Mouse (Mus musculus) midbrain, embryonic 16.5 days (tissue): Measurements from ENCODE around the gene Slc22a29. TPM values are rescaled to one million over a fixed set of nuclear protein-coding genes. Genes with fewer than 3 reads are reported as not detected.
"Not testable (repeated sequence)": the region's sequence is repeated elsewhere in the genome, so short reads cannot be mapped to it uniquely, and the experiment has no call there.

Experiments
- ATAC-seq: fragments of 200-750 bp; cut with Nextera tagmentation; 2 replicates; pipeline ENCODE4 v1.8.0; 2017; ENCODE audit warnings: moderate TSS enrichment
- H3K27ac ChIP-seq: fragments of 300-500 bp; sonication (generic); 2 replicates; pipeline ENCODE4 v1.5.1; 2014; ENCODE audit warnings: mild to moderate bottlenecking, low read length, mixed read lengths
- H3K27me3 ChIP-seq: fragments of 300-500 bp; sonication (generic); 2 replicates; pipeline ENCODE4 v1.6.1; 2014; ENCODE audit warnings: low read depth, low read length, mixed read lengths; ENCODE audit not compliant: control insufficient read depth, insufficient read depth
- H3K36me3 ChIP-seq: fragments of 300-500 bp; sonication (generic); 2 replicates; pipeline ENCODE4 v1.6.1; 2014; ENCODE audit warnings: mild to moderate bottlenecking, low read length, moderate library complexity, mixed read lengths; ENCODE audit not compliant: control insufficient read depth, insufficient read depth
- H3K4me1 ChIP-seq: fragments of 300-500 bp; sonication (generic); 2 replicates; pipeline ENCODE4 v1.6.1; 2014; ENCODE audit warnings: mild to moderate bottlenecking, low read length, mixed read lengths; ENCODE audit not compliant: control insufficient read depth, insufficient read depth
- H3K4me2 ChIP-seq: fragments of 300-500 bp; sonication (generic); 2 replicates; pipeline ENCODE4 v1.6.1; 2014; ENCODE audit warnings: mild to moderate bottlenecking, low read length, mixed read lengths
- H3K4me3 ChIP-seq: fragments of 300-500 bp; sonication (generic); 2 replicates; pipeline ENCODE4 v1.5.1; 2014; ENCODE audit warnings: low read depth, mild to moderate bottlenecking, low read length, moderate library complexity, mixed read lengths
- H3K9ac ChIP-seq: fragments of 300-500 bp; sonication (generic); 2 replicates; pipeline ENCODE4 v1.6.1; 2014; ENCODE audit warnings: low read depth, low read length, mixed read lengths
- H3K9me3 ChIP-seq: fragments of 300-500 bp; sonication (generic); replicated peaks from 2 replicates; pipeline ENCODE4 v1.6.1; 2014; ENCODE audit warnings: mild to moderate bottlenecking, low read length, mixed read lengths; ENCODE audit not compliant: control insufficient read depth, poor library complexity, severe bottlenecking
- WGBS: fragments of 180-500 bp; shearing (Covaris S2); extraction: QIAGEN DNeasy Blood & Tissue Kit; methylation state at CpG from one replicate; pipeline ENCODE4 v1.1.7; 2014; 5-methylcytosine and 5-hydroxymethylcytosine counted together
- polyA plus RNA-seq: library from polyadenylated mRNA; unstranded; fragments of >200 nt; fragmentation: Nextera tagmentation; extraction: Ambion mirVana; gene quantifications from 2 replicates; pipeline ENCODE4 v1.2.1, GENCODE M21; 2015

Gene Slc22a29
- polyA plus RNA-seq, 1 experiment from 2014 or later, result not detected

DNA sequence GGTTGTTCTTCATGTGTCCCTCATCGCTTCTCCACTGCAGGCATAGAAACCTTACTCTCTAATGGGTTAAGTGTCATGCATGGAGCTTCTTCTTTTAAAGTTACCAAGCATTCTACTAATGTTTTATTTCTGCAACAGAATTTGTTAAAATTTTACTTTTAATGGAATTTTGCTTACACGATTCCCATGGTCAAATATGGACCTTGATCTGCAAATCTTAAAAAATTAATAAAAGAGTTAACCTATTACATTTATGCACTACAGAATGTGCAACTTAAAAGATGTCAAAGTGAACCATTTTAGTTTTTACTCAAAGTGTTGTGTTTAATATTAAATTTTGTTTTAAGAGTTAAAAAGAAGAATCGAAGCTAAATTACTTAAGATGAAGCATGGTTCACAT lies 86.8 kb downstream of the Slc22a29 start, which contains the start of gene Slc22a28:
Slc22a28 (minus strand) TSS at position 102 of the 400 bp plus-strand sequence.
- not testable (repeated sequence) for H3K27ac ChIP-seq, ATAC-seq, H3K4me2 ChIP-seq, H3K27me3 ChIP-seq, H3K4me3 ChIP-seq, H3K9ac ChIP-seq, H3K36me3 ChIP-seq, H3K4me1 ChIP-seq, H3K9me3 ChIP-seq
- WGBS, result 93% methylated on average over 2 of the region's 3 CpGs

Other genes with a start within 250 kb of the Slc22a29 start
- gene Slc22a28, start 86.9 kb downstream of the Slc22a29 start, polyA plus RNA-seq, result not detected in 2 replicates
- gene Slc22a30, start 186.2 kb upstream of the Slc22a29 start, polyA plus RNA-seq, result not detected in 2 replicates